Mouse (Mus musculus) cerebellum, postnatal 36 days (tissue): ENCODE measurements around the gene Cox6a1.

ENCODE experiments used
- DNase-seq, 2 experiments: peaks; one replicate each; pipeline ENCODE4 v3.0.0; 2021 to 2022; ENCODE audit warnings: mixed read lengths in 2 of 2

Gene Cox6a1

DNA sequence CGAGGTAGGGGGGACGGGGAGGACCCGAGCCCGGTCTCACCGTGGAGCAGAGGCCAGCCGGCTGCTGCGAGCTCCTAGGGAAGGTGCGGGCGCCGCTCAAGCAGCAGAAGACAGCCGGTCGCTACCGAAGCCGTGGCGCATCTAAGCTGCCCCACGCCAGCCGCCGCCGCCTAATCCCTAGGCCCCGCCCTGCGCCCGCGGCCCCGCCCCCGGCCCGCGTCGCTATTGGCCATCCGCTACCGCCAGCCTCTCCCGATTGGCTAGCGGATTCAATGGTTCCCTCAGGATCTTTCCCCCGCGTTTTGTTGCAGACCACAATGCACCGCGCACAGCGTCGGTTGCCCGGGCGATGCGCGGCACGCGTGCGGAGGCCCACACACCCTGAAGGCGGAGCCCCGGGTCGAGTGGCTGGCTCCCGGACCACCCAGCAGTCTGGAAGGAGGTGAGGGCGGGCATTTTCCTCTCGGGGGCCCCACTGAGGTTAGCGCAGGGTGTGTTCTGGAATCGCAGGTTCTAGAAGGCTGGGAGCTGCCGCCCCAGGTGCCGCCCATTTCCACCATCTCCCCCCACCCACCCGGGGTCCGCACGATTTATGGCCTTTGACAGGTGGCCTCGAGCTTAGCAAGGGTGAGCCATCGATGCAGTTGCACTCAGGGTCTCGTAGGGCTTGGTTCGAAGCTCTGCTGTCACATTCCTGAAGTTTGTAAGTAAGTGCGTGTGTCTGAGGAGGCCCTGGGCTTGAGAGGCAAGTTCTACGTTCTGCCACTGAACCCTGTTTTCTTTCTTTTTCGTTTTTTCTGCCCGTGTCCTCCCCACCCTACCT, 47.8 kb downstream of the Cox6a1 start, which contains the start of gene Dynll1:
Gene Dynll1, minus strand, starts transcription at position 208 of the 823 bp plus-strand sequence.
- DNase-seq, result peak; percentile 99 to 100

- peak; percentile 52 to 55 for DNase-seq
Measured at GRCm38 (mm10) chr5:115300035-115300744, 48.6 kb downstream of the Cox6a1 start.

- no peak for DNase-seq
Measured at GRCm38 (mm10) chr5:115296347-115296746, 52.4 kb downstream of the Cox6a1 start.
